Mouse (Mus musculus) neural tube, embryonic 15.5 days (tissue): ENCODE measurements around the gene Abhd2. TPM values are rescaled to one million over a fixed set of nuclear protein-coding genes. Genes with fewer than 3 reads are reported as not detected.
A peak's percentile ranks its signal among the peaks of the same experiment; 100 is the strongest.

Experiments used
- ATAC-seq: fragments of 200-750 bp; cut with Nextera tagmentation; 2 replicates; pipeline ENCODE4 v1.8.0; 2017; ENCODE audit warnings: mild to moderate bottlenecking, moderate TSS enrichment, moderate library complexity; ENCODE audit not compliant: low FRiP score
- H3K27ac ChIP-seq: fragments of 300-500 bp; sonication (generic); replicated peaks from 2 replicates; pipeline ENCODE4 v1.5.1; 2015; ENCODE audit warnings: mild to moderate bottlenecking, inconsistent platforms
- H3K27me3 ChIP-seq: fragments of 300-500 bp; sonication (generic); replicated peaks from 2 replicates; pipeline ENCODE4 v1.6.1; 2015; ENCODE audit warnings: inconsistent platforms
- H3K36me3 ChIP-seq: fragments of 300-500 bp; sonication (generic); 2 replicates; pipeline ENCODE4 v1.6.1; 2015; ENCODE audit warnings: inconsistent platforms
- H3K4me1 ChIP-seq: fragments of 300-500 bp; sonication (generic); 2 replicates; pipeline ENCODE4 v1.6.1; 2015; ENCODE audit warnings: inconsistent platforms
- H3K4me2 ChIP-seq: fragments of 300-500 bp; sonication (generic); 2 replicates; pipeline ENCODE4 v1.6.1; 2015; ENCODE audit warnings: inconsistent platforms, mild to moderate bottlenecking, moderate library complexity
- H3K4me3 ChIP-seq: fragments of 300-500 bp; sonication (generic); replicated peaks from 2 replicates; pipeline ENCODE4 v1.5.1; 2015; ENCODE audit warnings: mild to moderate bottlenecking, inconsistent platforms
- H3K9ac ChIP-seq: fragments of 300-500 bp; sonication (generic); replicated peaks from 2 replicates; pipeline ENCODE4 v1.6.1; 2015; ENCODE audit warnings: mild to moderate bottlenecking, inconsistent platforms
- H3K9me3 ChIP-seq: fragments of 300-500 bp; sonication (generic); replicated peaks from 2 replicates; pipeline ENCODE4 v1.6.1; 2016; ENCODE audit warnings: inconsistent platforms
- WGBS: fragments of 180-500 bp; shearing (Covaris S2); methylation state at CpG from one replicate; pipeline ENCODE4 v1.1.7; 2015; ENCODE audit warnings: mixed read lengths; 5-methylcytosine and 5-hydroxymethylcytosine counted together
- polyA plus RNA-seq: library from polyadenylated mRNA; unstranded; fragments of >200 nt; fragmentation: Nextera tagmentation; extraction: Ambion mirVana; gene quantifications from 2 replicates; pipeline ENCODE4 v1.2.1, GENCODE M21; 2015

Gene Abhd2
- polyA plus RNA-seq: 15.6 TPM in 2 replicates

DNA sequence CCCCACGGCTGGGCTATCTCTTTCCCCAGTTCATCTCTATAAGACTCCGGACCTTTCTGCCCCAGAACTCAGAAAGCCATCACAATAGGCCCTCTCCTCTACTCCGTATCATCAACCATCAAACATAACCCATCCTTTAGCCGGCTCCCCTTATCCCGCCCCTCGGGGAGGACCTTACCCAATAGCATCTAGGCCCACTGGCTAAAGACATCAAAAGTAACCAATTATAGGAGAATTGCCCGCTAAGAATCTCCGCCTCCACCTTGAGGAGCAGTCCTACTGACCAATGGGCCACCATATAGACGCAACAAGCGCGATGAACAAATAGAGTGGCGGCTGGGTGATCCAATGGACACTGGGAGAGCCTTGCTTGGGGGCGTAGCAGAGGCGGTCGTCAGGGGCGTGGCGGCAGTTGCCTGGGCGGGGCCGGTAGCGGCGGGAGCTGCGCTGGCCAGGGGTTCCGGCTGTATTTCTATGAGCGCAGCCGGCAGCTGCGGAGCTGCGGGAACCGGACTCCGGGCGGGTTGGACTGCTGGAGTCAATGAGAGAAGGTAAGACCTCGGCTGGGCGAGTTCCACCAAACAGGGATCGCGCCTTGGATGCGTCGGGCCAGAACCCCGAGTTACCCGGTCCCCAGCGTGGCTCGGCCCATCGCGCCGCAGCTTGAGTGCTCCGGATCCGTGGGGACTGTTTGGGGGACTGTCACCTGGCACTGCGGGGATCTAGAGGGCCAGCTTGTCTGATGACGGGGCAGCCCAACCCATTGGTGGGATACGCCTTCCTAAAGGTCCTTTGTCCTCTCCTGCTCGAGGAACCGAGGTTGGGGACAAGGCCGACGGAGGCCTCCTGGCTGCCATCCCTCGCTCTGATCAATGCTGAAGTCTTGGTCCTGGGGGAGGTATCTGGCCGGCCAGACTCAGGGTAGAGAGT, at the start of gene Abhd2:
Gene Abhd2, plus strand, starts transcription at position 411 of the 930 bp plus-strand sequence.
- Histone ChIP-seq H3K27ac (peak within 1 kb of the TSS; percentile 86), H3K27me3 (no peaks in the 10 kb centered on the region), H3K4me1 (peaks cover 44% of the 10 kb centered on the region), H3K36me3 (no peaks in the 10 kb centered on the region), H3K9ac (peak within 1 kb of the TSS; percentile 93), H3K4me2 (peak within 1 kb of the TSS; percentile 83), H3K9me3 (no peaks in the 10 kb centered on the region), H3K4me3 (peak within 1 kb of the TSS; percentile 80)
- ATAC-seq: peak; percentile 100
- WGBS: under 1% methylated on average over 54 of the region's 54 CpGs

DNA sequence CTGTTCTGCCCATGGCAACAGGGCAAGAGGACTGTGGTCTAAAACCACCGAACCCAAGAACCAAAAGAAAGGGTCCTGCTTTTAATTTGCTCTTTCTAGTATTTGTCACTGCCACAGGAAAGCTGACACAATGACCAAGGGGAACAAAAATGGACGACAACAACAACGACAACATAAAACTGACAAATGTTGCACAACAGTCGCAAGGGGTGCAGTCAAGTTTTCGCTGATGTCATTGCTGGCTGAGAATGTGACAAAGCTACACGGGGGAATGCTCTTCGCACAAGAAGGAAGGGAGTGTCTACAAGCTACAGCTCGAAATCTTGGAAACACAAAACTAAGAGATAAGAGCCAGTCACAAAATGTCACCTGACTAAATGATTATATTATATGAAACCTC, 47.5 kb upstream of the Abhd2 start:
- H3K4me2 ChIP-seq: no peak overlapping the region
- no peak overlapping the region for H3K9ac ChIP-seq
- H3K4me3 ChIP-seq: no peak overlapping the region
- H3K9me3 ChIP-seq: no peaks in the 10 kb centered on the region
- no peak for ATAC-seq
- H3K4me1 ChIP-seq: peaks cover 5% of the 10 kb centered on the region; the same call in 1 of the 2 replicates
- no peaks in the 10 kb centered on the region for H3K36me3 ChIP-seq
- no peak overlapping the region for H3K27ac ChIP-seq
- WGBS: 88% methylated on average over 8 of the region's 8 CpGs
- H3K27me3 ChIP-seq: no peaks in the 10 kb centered on the region

DNA sequence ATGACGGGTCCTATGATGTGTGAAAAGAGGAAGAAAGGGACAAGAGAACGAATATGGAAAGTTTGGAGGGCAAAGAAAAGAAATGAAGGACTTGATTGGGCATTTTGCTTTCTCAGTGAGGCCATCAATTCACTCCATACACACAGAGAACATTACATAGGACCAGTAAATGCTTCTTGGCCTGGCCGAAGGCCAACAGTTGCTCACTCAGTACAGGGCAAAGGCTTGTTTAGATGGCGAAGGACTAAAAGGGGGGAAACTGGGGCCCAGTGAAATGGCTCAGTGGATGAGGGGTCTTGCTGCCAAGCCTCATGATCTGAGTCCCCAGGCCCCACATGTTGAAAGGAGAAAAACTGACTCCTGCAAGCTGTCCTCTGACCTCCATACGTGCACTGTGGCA, 46.8 kb upstream of the Abhd2 start:
- Histone ChIP-seq H3K4me3 (no peak overlapping the region), H3K4me2 (no peak overlapping the region), H3K9ac (no peak overlapping the region), H3K36me3 (no peaks in the 10 kb centered on the region), H3K27me3 (no peaks in the 10 kb centered on the region), H3K4me1 (peaks cover 5% of the 10 kb centered on the region; the same call in 1 of the 2 replicates), H3K27ac (no peak overlapping the region), H3K9me3 (no peaks in the 10 kb centered on the region)
- no peak for ATAC-seq
- WGBS: 77% methylated on average over 5 of the region's 5 CpGs

DNA sequence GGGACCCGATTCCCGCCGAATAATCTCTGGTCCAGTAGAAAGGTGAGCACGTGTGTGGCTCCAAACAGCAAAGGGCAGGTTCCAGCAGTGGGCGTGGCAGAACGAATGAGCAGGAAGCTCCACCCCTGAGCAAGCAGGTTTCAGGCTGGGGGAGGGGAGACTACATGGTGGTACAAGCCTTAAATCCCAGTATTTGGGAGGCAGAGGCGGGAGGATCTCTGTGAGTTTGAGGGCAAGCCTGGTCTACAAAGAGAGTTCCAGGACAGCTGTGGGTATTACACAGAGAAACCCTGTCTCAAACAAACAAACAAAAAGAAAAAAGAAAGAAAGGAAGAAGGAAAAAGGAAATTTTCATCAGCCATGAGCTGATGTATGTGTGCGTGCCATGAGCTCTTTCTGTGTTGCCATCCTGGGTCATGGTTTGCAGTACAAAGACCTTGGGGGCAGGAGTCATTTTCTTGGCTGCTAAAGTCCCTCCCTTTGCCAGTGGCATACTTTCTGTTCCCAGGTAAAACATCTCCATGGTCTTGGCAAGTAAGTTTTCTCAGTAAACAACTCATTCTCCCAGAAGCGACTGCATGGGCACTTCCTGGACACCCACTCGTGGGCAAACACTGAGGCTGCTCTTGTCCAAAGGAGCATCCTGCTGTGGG, 46.0 kb upstream of the Abhd2 start:
- no peak overlapping the region for H3K4me3 ChIP-seq
- no peaks in the 10 kb centered on the region for H3K9me3 ChIP-seq
- no peaks in the 10 kb centered on the region for H3K27me3 ChIP-seq
- H3K9ac ChIP-seq: no peak overlapping the region
- WGBS: 91% methylated on average over 8 of the region's 10 CpGs
- H3K27ac ChIP-seq: no peak overlapping the region
- no peak overlapping the region for H3K4me2 ChIP-seq
- H3K36me3 ChIP-seq: no peaks in the 10 kb centered on the region
- ATAC-seq: no peak
- H3K4me1 ChIP-seq: peaks cover 5% of the 10 kb centered on the region; the same call in 1 of the 2 replicates

DNA sequence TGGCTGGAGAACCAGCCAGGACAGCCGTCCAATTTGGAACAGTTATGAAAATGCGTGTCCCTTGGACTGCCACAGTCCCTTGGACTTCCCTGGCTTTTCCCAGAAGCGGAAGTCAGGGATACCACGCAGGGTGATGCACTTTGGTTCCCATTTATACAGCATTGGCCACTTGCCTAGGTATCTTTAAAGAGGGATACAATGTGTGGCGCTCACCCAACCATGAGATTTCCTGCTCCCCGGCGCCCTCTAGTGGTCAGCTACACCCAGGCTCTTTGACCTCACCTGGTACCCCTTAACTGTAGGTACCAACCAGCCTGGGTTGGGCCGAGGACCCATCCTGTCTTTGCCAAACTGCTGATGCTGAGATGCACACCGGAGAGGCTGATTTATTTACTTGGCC, 44.5 kb upstream of the Abhd2 start:
- H3K4me3 ChIP-seq: no peak overlapping the region
- no peaks in the 10 kb centered on the region for H3K27me3 ChIP-seq
- no peaks in the 10 kb centered on the region for H3K36me3 ChIP-seq
- no peak overlapping the region for H3K9ac ChIP-seq
- peaks cover 5% of the 10 kb centered on the region; the same call in 1 of the 2 replicates for H3K4me1 ChIP-seq
- peak; percentile 59; the same call in 1 of the 2 replicates for ATAC-seq
- H3K27ac ChIP-seq: no peak overlapping the region
- 30% methylated on average over 9 of the region's 9 CpGs for WGBS
- no peak overlapping the region for H3K4me2 ChIP-seq
- H3K9me3 ChIP-seq: no peaks in the 10 kb centered on the region

DNA sequence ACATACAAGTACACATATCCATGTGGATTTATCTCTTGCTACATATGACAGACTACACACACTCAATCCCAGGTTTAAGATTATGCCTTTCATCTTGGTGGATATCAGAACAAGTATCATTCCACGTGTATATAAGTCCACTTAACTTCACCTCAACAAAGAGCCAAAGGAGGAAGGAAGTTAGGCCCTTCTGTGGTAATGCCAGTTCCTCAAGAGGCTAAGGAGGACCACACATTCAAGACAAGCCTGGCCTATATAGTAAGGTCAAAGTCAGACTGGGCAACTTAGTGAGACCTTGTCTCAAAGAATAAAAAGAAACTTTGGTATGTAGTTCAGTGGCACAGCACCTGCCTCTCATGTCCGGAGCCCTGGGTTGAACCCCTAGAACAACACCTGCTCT, 41.4 kb upstream of the Abhd2 start:
- Histone ChIP-seq H3K9me3 (no peaks in the 10 kb centered on the region), H3K36me3 (no peaks in the 10 kb centered on the region), H3K4me2 (no peak overlapping the region), H3K4me3 (no peak overlapping the region), H3K27me3 (no peaks in the 10 kb centered on the region), H3K27ac (no peak overlapping the region), H3K9ac (no peak overlapping the region), H3K4me1 (peaks cover 5% of the 10 kb centered on the region; the same call in 1 of the 2 replicates)
- ATAC-seq: no peak
- WGBS: 90% methylated on average over 2 of the region's 2 CpGs

DNA sequence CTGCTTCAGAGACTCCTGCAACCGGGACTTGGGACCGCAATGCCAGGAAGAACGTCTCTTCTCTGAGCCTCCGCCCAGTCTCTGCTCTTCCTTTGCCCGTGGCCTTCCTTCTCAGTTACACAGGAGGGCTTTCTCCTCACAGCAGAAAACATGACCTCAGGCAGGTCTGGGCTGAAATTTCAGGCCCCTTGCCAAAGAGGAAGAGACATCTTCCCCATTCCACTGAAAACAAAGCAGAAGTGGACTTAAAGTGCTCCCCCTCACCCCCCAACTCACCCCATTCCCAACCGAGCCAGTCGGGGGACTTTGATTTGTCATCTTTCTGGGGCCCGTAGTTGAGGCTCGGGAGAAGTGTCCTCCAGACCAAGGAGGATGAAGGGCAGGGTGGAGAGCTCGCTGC, 41.0 kb upstream of the Abhd2 start:
- no peaks in the 10 kb centered on the region for H3K9me3 ChIP-seq
- 87% methylated on average over 10 of the region's 10 CpGs for WGBS
- H3K4me2 ChIP-seq: no peak overlapping the region
- no peak overlapping the region for H3K4me3 ChIP-seq
- H3K9ac ChIP-seq: no peak overlapping the region
- H3K4me1 ChIP-seq: peaks cover 5% of the 10 kb centered on the region; the same call in 1 of the 2 replicates
- ATAC-seq: no peak
- no peak overlapping the region for H3K27ac ChIP-seq
- no peaks in the 10 kb centered on the region for H3K27me3 ChIP-seq
- H3K36me3 ChIP-seq: no peaks in the 10 kb centered on the region

DNA sequence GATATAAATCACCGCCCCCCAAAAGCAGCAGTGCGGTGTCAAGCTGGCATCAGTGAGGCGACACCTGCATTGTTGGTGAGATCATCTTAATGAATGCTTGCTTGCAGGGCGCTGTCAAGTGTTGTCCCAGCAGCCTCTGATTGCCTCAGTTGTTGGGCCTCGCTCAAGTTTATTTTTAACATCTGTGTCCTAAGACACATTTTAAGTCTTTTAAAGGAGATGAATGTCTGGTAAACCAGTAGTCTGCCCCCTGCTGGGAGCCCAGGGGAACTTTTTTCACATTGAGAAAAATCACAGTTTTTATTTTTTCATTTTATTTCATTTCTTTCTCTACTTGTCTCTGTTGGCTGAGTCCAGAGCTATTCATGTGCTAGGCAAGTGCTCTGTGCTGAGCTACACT, 34.3 kb upstream of the Abhd2 start:
- H3K4me1 ChIP-seq: no peaks in the 10 kb centered on the region
- no peak overlapping the region for H3K4me3 ChIP-seq
- no peaks in the 10 kb centered on the region for H3K9me3 ChIP-seq
- no peak for ATAC-seq
- no peak overlapping the region for H3K4me2 ChIP-seq
- WGBS: 77% methylated on average over 5 of the region's 5 CpGs
- H3K9ac ChIP-seq: no peak overlapping the region
- no peaks in the 10 kb centered on the region for H3K27me3 ChIP-seq
- H3K27ac ChIP-seq: no peak overlapping the region
- H3K36me3 ChIP-seq: no peaks in the 10 kb centered on the region

DNA sequence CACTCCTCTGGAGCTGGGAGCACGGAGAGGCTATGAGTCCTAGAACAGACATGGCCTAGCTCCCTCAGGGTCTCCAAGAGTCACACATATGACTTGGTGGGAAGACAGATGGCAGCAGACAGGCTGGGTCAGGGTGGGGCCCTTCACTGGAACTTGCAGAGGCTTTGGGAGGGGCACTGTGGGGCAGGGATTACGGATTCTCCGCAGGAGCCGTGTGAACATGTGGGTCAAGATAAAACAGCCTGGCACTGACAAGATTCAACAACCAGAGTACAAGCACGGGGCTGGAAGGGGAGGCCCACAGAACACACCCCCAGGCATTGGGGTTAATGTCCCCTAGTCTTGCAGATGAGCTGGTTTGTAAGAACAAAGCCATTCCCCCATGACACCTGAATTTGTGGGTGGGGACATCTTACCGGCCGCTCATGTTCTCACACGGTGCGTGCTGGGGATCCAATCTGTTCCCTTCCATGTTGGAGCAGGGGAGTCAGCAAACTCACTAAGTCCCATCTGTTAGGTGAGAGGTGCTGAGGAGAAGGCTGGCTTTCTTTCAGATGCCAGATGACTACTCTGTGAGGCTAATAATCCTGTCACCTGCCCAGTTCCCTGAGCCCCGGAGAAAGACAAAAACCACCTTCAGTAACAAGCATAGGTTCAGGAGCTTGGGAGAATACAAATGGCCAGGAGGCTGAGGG, 30.9 kb upstream of the Abhd2 start:
- no peaks in the 10 kb centered on the region for H3K27me3 ChIP-seq

DNA sequence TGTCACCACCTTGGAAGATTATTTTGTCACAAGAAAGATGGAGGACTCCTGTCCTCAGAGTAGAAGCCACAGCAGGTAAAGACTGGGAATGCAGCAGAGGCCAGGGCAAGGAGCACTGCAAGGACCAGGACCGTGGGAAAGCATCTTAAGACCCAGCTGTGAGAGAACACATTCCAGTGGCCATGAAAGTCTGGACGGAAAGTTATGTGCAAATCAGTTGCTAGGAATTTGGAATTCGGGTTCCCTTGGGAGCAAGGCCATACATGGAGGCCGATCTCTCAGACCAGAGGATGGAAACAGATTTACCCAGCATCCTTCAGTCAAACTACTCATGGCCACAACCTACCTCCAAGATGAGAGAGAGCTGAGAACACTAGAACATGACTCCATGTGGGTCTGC, 29.8 kb upstream of the Abhd2 start:
- H3K4me3 ChIP-seq: no peak overlapping the region
- peaks cover 16% of the 10 kb centered on the region for H3K4me1 ChIP-seq
- ATAC-seq: no peak
- no peaks in the 10 kb centered on the region for H3K36me3 ChIP-seq
- H3K27ac ChIP-seq: no peak overlapping the region
- no peak overlapping the region for H3K4me2 ChIP-seq
- no peaks in the 10 kb centered on the region for H3K27me3 ChIP-seq
- no peak overlapping the region for H3K9ac ChIP-seq
- H3K9me3 ChIP-seq: no peaks in the 10 kb centered on the region
- WGBS: 78% methylated on average over 4 of the region's 4 CpGs

More for the DNA sequence above, 30.9 kb upstream of the Abhd2 start:
- Histone ChIP-seq H3K4me3 (no peak overlapping the region), H3K4me1 (peaks cover 8% of the 10 kb centered on the region), H3K27ac (no peak overlapping the region), H3K9ac (no peak overlapping the region), H3K4me2 (no peak overlapping the region), H3K9me3 (no peaks in the 10 kb centered on the region), H3K36me3 (no peaks in the 10 kb centered on the region)
- no peak for ATAC-seq
- WGBS: 78% methylated on average over 10 of the region's 10 CpGs

DNA sequence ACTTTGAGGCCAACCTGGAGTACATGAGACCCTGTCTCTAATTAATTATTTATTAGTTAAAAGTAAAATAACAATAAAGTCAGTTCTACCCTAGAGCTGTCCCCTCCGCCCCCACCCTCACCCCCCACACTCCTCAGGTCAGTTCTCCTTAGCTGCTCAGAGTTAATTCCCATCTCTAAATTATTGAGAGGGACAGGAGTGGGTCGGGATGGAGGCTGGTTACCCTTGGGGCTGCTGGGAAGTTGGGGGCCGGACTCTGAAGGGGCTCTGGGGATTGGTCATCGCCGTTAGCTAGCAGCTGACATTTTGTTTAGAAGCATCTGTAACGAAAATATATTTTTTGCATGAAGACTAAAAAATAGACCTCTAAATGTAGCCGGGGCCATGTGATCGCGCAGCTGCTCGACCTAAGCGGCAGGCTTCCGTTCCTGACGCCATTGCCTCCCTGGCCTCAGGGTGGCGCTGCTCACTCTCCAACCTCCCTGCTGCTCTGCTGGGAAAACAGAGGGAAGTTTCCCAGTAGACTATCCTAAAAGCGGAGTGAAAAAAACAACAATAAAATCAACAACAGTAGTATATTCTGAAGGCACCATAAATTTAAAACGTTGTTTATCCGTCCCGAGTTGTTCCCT, 26.8 kb upstream of the Abhd2 start:
- H3K36me3 ChIP-seq: no peaks in the 10 kb centered on the region
- no peaks in the 10 kb centered on the region for H3K27me3 ChIP-seq
- no peak for ATAC-seq
- peak overlapping the region; percentile 53 for H3K4me2 ChIP-seq
- H3K4me3 ChIP-seq: peak overlapping the region; percentile 20
- 12% methylated on average over 18 of the region's 18 CpGs for WGBS
- H3K4me1 ChIP-seq: peaks cover 16% of the 10 kb centered on the region
- H3K9me3 ChIP-seq: no peaks in the 10 kb centered on the region
- H3K9ac ChIP-seq: 0 out of 2 replicates have a peak overlapping the region, but pooled peaks have one; percentile 27
- no peak overlapping the region for H3K27ac ChIP-seq
